Mouse (Mus musculus) cerebellum, adult 2 months (tissue): ENCODE measurements around the gene Cachd1. TPM values are rescaled to one million over a fixed set of nuclear protein-coding genes. Genes with fewer than 3 reads are reported as not detected.
A peak's percentile ranks its signal among the peaks of the same experiment; 100 is the strongest.

Experiments
- DNase-seq, 2 experiments: peaks; one replicate each; pipeline ENCODE4 v3.0.0; 2021
- H3K27ac ChIP-seq: fragments of 200-500 bp; 2 replicates; pipeline ENCODE4 v1.5.1; 2012; ENCODE audit warnings: low read length, control low read depth, inconsistent platforms; ENCODE audit not compliant: insufficient read depth
- H3K27me3 ChIP-seq: fragments of 200-500 bp; 2 replicates; pipeline ENCODE4 v1.6.1; 2012; ENCODE audit warnings: inconsistent platforms, mild to moderate bottlenecking, low read length, moderate library complexity; ENCODE audit not compliant: control insufficient read depth, insufficient read depth
- H3K4me1 ChIP-seq: fragments of 200-500 bp; 2 replicates; pipeline ENCODE4 v1.6.1; 2011; ENCODE audit warnings: low read length; ENCODE audit not compliant: control insufficient read depth, insufficient read depth
- H3K4me3 ChIP-seq: fragments of 200-500 bp; replicated peaks from 2 replicates; pipeline ENCODE3; 2011; ENCODE audit warnings: mild to moderate bottlenecking, low read depth, low read length, control low read depth; ENCODE audit not compliant: insufficient read depth
- CTCF ChIP-seq: fragments of 200-500 bp; IDR thresholded peaks from 2 replicates; pipeline ENCODE4 v1.5.1; 2011; ENCODE audit warnings: low read depth, mild to moderate bottlenecking, control low read depth, low read length, moderate library complexity, borderline replicate concordance; ENCODE audit not compliant: insufficient read depth
- POLR2A ChIP-seq: fragments of 200-500 bp; IDR thresholded peaks from 2 replicates; pipeline ENCODE4 v1.6.1; 2011; ENCODE audit warnings: low read length, control low read depth, borderline replicate concordance; ENCODE audit not compliant: insufficient read depth
- WGBS: fragments of 180-500 bp; shearing (Covaris S2); methylation state at CpG from one replicate; pipeline ENCODE4 v1.1.7; 2018; 5-methylcytosine and 5-hydroxymethylcytosine counted together
- polyA plus RNA-seq: library from polyadenylated mRNA; depleted of rRNA; stranded (reverse); fragments of >200 nt; gene quantifications from 2 replicates; pipeline ENCODE4 v1.2.3, GENCODE M21; 2012

Gene Cachd1
- polyA plus RNA-seq, 1 experiment: 41.4 TPM

DNA sequence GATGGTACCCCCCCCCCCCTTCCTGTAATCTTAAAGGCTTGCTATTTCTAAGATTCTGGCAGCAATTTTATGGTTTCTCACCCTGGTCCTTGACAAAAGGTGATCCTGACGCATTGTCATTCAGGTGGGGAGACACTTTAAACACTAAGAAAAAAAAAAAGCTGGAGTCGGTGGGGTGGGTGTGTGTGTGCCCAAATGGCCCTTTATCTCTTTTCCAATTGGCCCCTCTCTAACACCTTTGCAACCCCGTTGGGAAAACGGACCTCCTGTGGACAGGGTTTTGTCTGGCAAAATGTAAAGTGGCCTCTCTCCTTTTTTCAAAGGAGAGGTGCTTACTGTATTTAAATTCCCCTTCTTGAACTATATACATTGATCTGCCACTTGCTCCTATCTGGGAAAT lies 2.5 kb downstream of the Cachd1 start:
- TF ChIP-seq CTCF: no peak
- TF ChIP-seq POLR2A: no peak
- Histone ChIP-seq H3K27ac (no peak overlapping the region), H3K27me3 (peaks cover 2% of the 10 kb centered on the region; the same call in 1 of the 2 replicates), H3K4me1 (peaks cover 3% of the 10 kb centered on the region; the same call in 1 of the 2 replicates), H3K4me3 (no peak overlapping the region)
- WGBS: 56% methylated on average over 4 of the region's 4 CpGs
- no peak for DNase-seq

DNA sequence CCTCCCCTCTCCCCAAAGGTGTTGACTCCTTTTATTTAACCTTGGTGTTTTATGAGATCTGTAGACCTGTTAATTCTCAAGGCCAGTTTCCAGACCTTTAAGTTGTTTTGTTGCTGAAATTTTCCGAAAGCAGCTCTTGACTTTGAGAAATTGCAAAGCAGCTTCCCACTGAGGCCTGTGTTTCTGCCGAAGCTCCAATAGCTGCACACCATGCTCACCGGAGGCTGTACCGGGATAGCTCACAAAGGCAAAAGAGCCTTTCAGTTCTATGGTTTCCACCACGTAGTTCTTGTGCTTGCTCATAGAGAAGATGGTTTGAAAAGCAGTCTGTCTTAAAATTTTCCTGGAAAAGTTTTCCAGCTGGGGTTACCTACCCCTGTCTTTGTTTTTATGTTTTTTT lies 3.2 kb downstream of the Cachd1 start:
- no peak for DNase-seq
- no peak for TF ChIP-seq POLR2A
- TF ChIP-seq CTCF: no peak
- Histone ChIP-seq H3K27ac (no peak overlapping the region), H3K4me3 (no peak overlapping the region), H3K27me3 (peaks cover 2% of the 10 kb centered on the region; the same call in 1 of the 2 replicates), H3K4me1 (peaks cover 3% of the 10 kb centered on the region; the same call in 1 of the 2 replicates)
- WGBS: 80% methylated on average over 5 of the region's 5 CpGs

DNA sequence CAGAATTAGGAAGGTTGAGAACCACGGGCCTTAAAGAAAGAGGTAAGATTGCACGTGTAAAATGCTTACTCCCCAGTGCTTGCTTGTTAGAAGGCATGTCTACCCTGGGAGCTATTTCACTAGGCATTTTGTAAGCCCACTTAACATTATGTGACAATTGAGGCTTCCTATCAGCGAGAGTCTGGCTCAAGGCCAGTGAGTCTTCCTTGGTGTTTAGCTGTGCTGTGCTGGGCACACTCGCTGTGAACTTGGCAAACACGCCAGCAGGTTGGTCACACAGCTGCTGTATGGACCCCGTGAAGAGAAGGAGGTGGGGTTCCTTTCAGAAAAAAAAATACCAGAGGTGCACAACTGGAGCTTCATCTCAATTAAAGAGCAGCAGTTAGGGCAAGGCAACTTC lies 4.4 kb downstream of the Cachd1 start:
- H3K27ac ChIP-seq: no peak overlapping the region
- H3K27me3 ChIP-seq: peaks cover 2% of the 10 kb centered on the region; the same call in 1 of the 2 replicates
- DNase-seq: no peak
- no peak for TF ChIP-seq POLR2A
- TF ChIP-seq CTCF: no peak
- WGBS: 40% methylated on average over 6 of the region's 6 CpGs
- peaks cover 3% of the 10 kb centered on the region; the same call in 1 of the 2 replicates for H3K4me1 ChIP-seq
- H3K4me3 ChIP-seq: no peak overlapping the region

DNA sequence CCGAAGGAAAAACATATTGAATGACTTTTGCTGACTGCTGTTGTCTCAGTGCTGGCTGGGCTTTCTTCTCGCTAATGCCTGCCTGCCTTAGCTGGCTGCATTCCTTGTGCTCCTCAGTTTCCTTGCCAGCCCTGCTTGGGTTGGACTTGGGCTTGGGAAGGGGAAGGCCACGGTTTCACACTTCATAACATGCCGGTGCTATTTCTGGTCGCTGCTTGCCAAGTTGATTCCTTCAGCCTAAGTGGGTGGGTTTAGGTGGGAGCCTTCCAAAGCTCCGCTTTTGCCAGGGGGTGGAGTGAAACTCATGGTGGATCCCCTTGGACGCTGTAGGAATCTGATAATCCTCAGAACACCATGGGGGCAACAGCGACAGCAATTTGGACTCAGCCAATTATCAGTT lies 5.9 kb downstream of the Cachd1 start:
- Histone ChIP-seq H3K4me3 (no peak overlapping the region), H3K27ac (no peak overlapping the region), H3K27me3 (no peaks in the 10 kb centered on the region), H3K4me1 (peaks cover 3% of the 10 kb centered on the region; the same call in 1 of the 2 replicates)
- peak in 1 of 2 experiments; percentile 9 for DNase-seq
- no peak for TF ChIP-seq CTCF
- TF ChIP-seq POLR2A: no peak
- WGBS: 22% methylated on average over 8 of the region's 8 CpGs

DNA sequence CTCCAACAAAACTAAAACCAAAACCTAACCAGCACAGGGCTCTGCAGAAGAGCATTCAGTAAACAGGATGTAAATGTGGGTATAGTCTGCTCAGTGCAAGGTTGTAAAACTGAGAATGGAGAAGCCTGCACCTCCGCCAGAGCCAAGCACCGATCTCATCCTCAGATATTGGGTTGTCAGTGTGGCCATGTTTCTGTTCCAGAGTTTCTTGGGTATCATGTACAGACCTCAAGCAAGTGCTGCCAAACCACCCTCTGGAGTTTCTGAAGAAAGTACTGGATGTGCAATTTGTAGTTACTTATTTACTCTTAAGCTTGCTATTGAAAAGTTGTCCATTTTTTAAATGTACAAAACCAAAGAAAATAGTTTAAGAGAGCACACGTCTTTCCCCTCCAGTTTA lies 6.4 kb downstream of the Cachd1 start:
- no peaks in the 10 kb centered on the region for H3K27me3 ChIP-seq
- H3K4me3 ChIP-seq: no peak overlapping the region
- no peak for DNase-seq
- no peak for TF ChIP-seq CTCF
- no peak for TF ChIP-seq POLR2A
- 68% methylated on average over 3 of the region's 3 CpGs for WGBS
- H3K27ac ChIP-seq: no peak overlapping the region
- no peaks in the 10 kb centered on the region; the same call in 1 of the 2 replicates for H3K4me1 ChIP-seq

DNA sequence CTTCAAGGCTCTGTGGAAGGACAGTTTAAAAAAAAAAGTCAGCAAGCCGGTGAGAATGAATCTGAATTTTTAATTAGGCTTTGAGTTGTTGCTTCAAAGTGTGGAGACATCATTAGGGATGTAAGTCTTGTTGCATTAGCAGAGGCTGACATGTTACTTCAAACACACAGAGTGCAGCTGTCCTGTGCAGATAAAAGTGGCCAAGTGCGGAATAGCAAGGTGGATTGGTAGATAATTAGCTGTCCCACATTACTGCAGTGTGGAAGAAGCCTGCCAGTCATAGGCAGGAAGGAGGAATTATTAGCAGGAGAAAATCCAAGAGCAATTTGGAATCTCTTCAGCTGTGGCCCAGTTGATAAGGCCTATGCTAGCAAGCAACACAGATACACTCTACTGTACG lies 10.7 kb downstream of the Cachd1 start:
- no peak overlapping the region for H3K27ac ChIP-seq
- 72% methylated on average over 3 of the region's 3 CpGs for WGBS

DNA sequence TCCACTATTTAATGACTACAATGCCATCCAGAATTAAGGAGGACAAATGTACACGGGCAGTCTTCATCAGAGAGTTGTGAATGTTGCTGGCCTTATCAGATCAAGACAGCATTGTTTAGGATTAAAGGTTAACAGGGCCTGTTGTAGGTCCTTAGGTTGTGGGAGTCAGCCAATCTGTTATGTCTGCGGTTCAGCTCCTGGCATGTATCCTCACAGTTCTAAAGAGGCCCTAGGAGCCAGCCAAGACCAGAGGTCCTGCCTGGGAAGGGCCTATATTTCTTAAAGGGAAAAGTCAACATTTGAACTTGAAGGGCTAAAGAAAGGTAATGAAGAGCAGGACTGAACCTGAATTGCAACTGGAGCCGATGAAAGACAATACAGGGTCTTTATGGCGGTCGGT lies 13.7 kb downstream of the Cachd1 start:
- DNase-seq: no peak
- WGBS: 78% methylated on average over 5 of the region's 5 CpGs
- no peak overlapping the region for H3K4me3 ChIP-seq
- no peaks in the 10 kb centered on the region for H3K4me1 ChIP-seq
- no peak overlapping the region for H3K27ac ChIP-seq
- no peaks in the 10 kb centered on the region for H3K27me3 ChIP-seq
- TF ChIP-seq POLR2A (no peak), CTCF (no peak)

More for the DNA sequence above, 10.7 kb downstream of the Cachd1 start:
- no peak overlapping the region for H3K4me3 ChIP-seq
- no peaks in the 10 kb centered on the region for H3K27me3 ChIP-seq
- no peak for DNase-seq
- TF ChIP-seq CTCF: no peak
- no peak for TF ChIP-seq POLR2A
- H3K4me1 ChIP-seq: no peaks in the 10 kb centered on the region; the same call in 1 of the 2 replicates

DNA sequence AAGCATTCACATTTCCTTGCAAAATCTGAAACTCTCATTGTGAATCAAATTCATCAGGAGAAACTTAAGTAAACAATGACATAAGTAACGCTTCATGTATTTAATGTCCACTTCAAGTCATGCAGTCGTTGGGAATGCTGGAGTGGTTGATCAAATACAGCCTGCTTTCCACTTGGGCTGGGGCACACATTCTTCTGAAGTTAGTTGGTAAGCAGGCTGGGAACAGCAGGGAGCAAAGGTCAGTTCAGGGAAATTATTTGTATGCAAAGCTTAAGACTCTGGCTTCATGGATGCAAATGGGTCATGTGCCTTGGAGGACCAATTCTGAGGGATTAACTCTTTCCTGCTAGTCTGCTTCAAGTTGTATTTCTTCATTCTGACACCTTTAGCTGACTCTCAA lies 16.7 kb downstream of the Cachd1 start:
- TF ChIP-seq POLR2A (no peak), CTCF (no peak)

DNA sequence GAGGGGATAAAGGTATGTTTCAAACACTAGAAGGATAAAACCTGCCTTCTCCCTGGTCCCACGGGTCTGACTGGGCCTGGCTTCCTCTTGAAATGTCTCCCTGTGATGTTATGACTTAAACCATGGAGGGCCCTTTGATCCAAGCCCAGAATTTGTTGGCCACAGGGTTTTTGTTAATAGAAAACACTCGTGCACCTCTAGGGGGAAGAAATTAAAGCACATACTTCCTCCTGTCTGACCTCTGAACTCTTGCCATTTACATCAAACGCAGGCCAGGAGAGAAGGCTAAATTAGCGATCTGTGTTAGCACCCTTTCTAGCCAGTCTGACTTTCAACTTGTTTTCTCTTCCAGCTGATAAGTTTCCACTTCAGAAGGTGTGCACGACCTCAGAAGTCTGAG lies 19.0 kb downstream of the Cachd1 start:
- 38% methylated on average over 5 of the region's 5 CpGs for WGBS
- TF ChIP-seq POLR2A (no peak), CTCF (no peak)

More for the DNA sequence above, 16.7 kb downstream of the Cachd1 start:
- DNase-seq: no peak
- WGBS: 38% methylated on average over 2 of the region's 2 CpGs
- Histone ChIP-seq H3K27me3 (no peaks in the 10 kb centered on the region), H3K4me3 (no peak overlapping the region), H3K4me1 (no peaks in the 10 kb centered on the region), H3K27ac (no peak overlapping the region; the same call in 1 of the 2 replicates)

More for the DNA sequence above, 19.0 kb downstream of the Cachd1 start:
- DNase-seq: no peak
- Histone ChIP-seq H3K4me1 (no peaks in the 10 kb centered on the region), H3K27ac (no peak overlapping the region), H3K27me3 (no peaks in the 10 kb centered on the region), H3K4me3 (no peak overlapping the region)
